Mouse (Mus musculus): ENCODE data around the gene Sipa1l1. TPM values are rescaled to one million over a fixed set of nuclear protein-coding genes. Genes with fewer than 3 reads are reported as not detected.
A peak's percentile ranks its signal among the peaks of the same experiment; 100 is the strongest.

Gene Sipa1l1
- total and polyA plus RNA-seq, 2 experiments from 2014 or later: 7.0 to 17.1 TPM

- TF ChIP-seq CTCF (IDR thresholded peaks at IDR 0.05; ENCODE audit: low read depth) (no peak), EP300 (IDR thresholded peaks at IDR 0.05; ENCODE audit: low read depth) (no peak)
- H3K9ac ChIP-seq (replicated peaks; ENCODE audit: low read depth, low read length): no peak overlapping the region
- H3K27ac ChIP-seq (ENCODE audit: low read depth): no peak overlapping the region
- H3K4me1 ChIP-seq (ENCODE audit: control insufficient read depth, insufficient read depth): peaks cover 11% of the 10 kb centered on the region
- 60% methylated on average over 17 of the region's 17 CpGs for WGBS
- H3K36me3 ChIP-seq (replicated peaks; ENCODE audit: control insufficient read depth, insufficient read depth, low read length): no peaks in the 10 kb centered on the region
- ATAC-seq (ENCODE audit: insufficient read depth, low read depth): 0 out of 2 replicates have a peak, but pooled peaks have one; percentile 33
- no peak for DNase-seq (ENCODE audit: low spot score)
- no peak overlapping the region for H3K4me3 ChIP-seq (ENCODE audit: low read depth, low read length)
- H3K9me3 ChIP-seq (replicated peaks; ENCODE audit: control insufficient read depth, low read length): no peaks in the 10 kb centered on the region
- no peak overlapping the region for H3K4me2 ChIP-seq (ENCODE audit: low read depth, low read length)
- no peaks in the 10 kb centered on the region for H3K27me3 ChIP-seq (ENCODE audit: control insufficient read depth, insufficient read depth, low read length)
These were observed 143.1 kb downstream of the Sipa1l1 start for GRCm38 (mm10) chr12:82312091-82312820.

- no peak overlapping the region for H3K9ac ChIP-seq (replicated peaks; ENCODE audit: low read depth, low read length)
- no peaks in the 10 kb centered on the region for H3K27me3 ChIP-seq (ENCODE audit: control insufficient read depth, insufficient read depth, low read length)
- no peaks in the 10 kb centered on the region for H3K9me3 ChIP-seq (replicated peaks; ENCODE audit: control insufficient read depth, low read length)
- H3K27ac ChIP-seq (ENCODE audit: low read depth): no peak overlapping the region
- peaks cover 11% of the 10 kb centered on the region for H3K4me1 ChIP-seq (ENCODE audit: control insufficient read depth, insufficient read depth)
- H3K36me3 ChIP-seq (replicated peaks; ENCODE audit: control insufficient read depth, insufficient read depth, low read length): no peaks in the 10 kb centered on the region
- no peak overlapping the region for H3K4me3 ChIP-seq (ENCODE audit: low read depth, low read length)
- ATAC-seq (ENCODE audit: insufficient read depth, low read depth): no peak
- no peak for TF ChIP-seq CTCF (IDR thresholded peaks at IDR 0.05; ENCODE audit: low read depth)
- no peak overlapping the region for H3K4me2 ChIP-seq (ENCODE audit: low read depth, low read length)
- no peak for DNase-seq (ENCODE audit: low spot score)
- 74% methylated on average over 3 of the region's 3 CpGs for WGBS
These were observed 144.0 kb downstream of the Sipa1l1 start for GRCm38 (mm10) chr12:82313091-82313490.

GRCm38 (mm10) chr12:82319436-82320131 lies 150.5 kb downstream of the Sipa1l1 start:
- no peak overlapping the region for H3K27ac ChIP-seq (ENCODE audit: low read depth)
- no peaks in the 10 kb centered on the region for H3K27me3 ChIP-seq (ENCODE audit: control insufficient read depth, insufficient read depth, low read length)
- no peaks in the 10 kb centered on the region for H3K36me3 ChIP-seq (replicated peaks; ENCODE audit: control insufficient read depth, insufficient read depth, low read length)
- no peak overlapping the region for H3K4me2 ChIP-seq (ENCODE audit: low read depth, low read length)
- H3K9me3 ChIP-seq (replicated peaks; ENCODE audit: control insufficient read depth, low read length): no peaks in the 10 kb centered on the region
- H3K4me3 ChIP-seq (ENCODE audit: low read depth, low read length): no peak overlapping the region
- H3K4me1 ChIP-seq (ENCODE audit: control insufficient read depth, insufficient read depth): peaks cover 5% of the 10 kb centered on the region; the same call in 1 of the 2 replicates
- TF ChIP-seq EP300 (IDR thresholded peaks at IDR 0.05; ENCODE audit: low read depth): no peak
- no peak for TF ChIP-seq CTCF (IDR thresholded peaks at IDR 0.05; ENCODE audit: low read depth)
- no peak for DNase-seq (ENCODE audit: low spot score)
- H3K9ac ChIP-seq (replicated peaks; ENCODE audit: low read depth, low read length): no peak overlapping the region
- no peak for ATAC-seq (ENCODE audit: insufficient read depth, low read depth)
- WGBS: 83% methylated on average over 7 of the region's 7 CpGs

GRCm38 (mm10) chr12:82320204-82320603 lies 151.1 kb downstream of the Sipa1l1 start:
- no peak overlapping the region for H3K4me3 ChIP-seq (ENCODE audit: low read depth, low read length)
- no peaks in the 10 kb centered on the region for H3K36me3 ChIP-seq (replicated peaks; ENCODE audit: control insufficient read depth, insufficient read depth, low read length)
- no peak for ATAC-seq (ENCODE audit: insufficient read depth, low read depth)
- DNase-seq (ENCODE audit: low spot score): no peak
- no peak overlapping the region for H3K27ac ChIP-seq (ENCODE audit: low read depth)
- no peak overlapping the region for H3K4me2 ChIP-seq (ENCODE audit: low read depth, low read length)
- H3K4me1 ChIP-seq (ENCODE audit: control insufficient read depth, insufficient read depth): peaks cover 5% of the 10 kb centered on the region; the same call in 1 of the 2 replicates
- no peak overlapping the region for H3K9ac ChIP-seq (replicated peaks; ENCODE audit: low read depth, low read length)
- H3K27me3 ChIP-seq (ENCODE audit: control insufficient read depth, insufficient read depth, low read length): no peaks in the 10 kb centered on the region
- 54% methylated on average over 3 of the region's 3 CpGs for WGBS
- H3K9me3 ChIP-seq (replicated peaks; ENCODE audit: control insufficient read depth, low read length): no peaks in the 10 kb centered on the region
- TF ChIP-seq CTCF (IDR thresholded peaks at IDR 0.05; ENCODE audit: low read depth) (no peak), EP300 (IDR thresholded peaks at IDR 0.05; ENCODE audit: low read depth) (no peak)

GRCm38 (mm10) chr12:82321397-82321796 lies 152.3 kb downstream of the Sipa1l1 start:
- H3K4me3 ChIP-seq (ENCODE audit: low read depth, low read length): no peak overlapping the region
- DNase-seq (ENCODE audit: low spot score) (no peak), ATAC-seq (ENCODE audit: insufficient read depth, low read depth) (no peak)
- no peaks in the 10 kb centered on the region for H3K27me3 ChIP-seq (ENCODE audit: control insufficient read depth, insufficient read depth, low read length)
- H3K4me2 ChIP-seq (ENCODE audit: low read depth, low read length): no peak overlapping the region
- no peaks in the 10 kb centered on the region for H3K36me3 ChIP-seq (replicated peaks; ENCODE audit: control insufficient read depth, insufficient read depth, low read length)
- WGBS: 90% methylated on average over 8 of the region's 8 CpGs
- no peaks in the 10 kb centered on the region for H3K9me3 ChIP-seq (replicated peaks; ENCODE audit: control insufficient read depth, low read length)
- peaks cover under 1% of the 10 kb centered on the region; the same call in 1 of the 2 replicates for H3K4me1 ChIP-seq (ENCODE audit: control insufficient read depth, insufficient read depth)
- no peak overlapping the region for H3K9ac ChIP-seq (replicated peaks; ENCODE audit: low read depth, low read length)
- H3K27ac ChIP-seq (ENCODE audit: low read depth): no peak overlapping the region
- TF ChIP-seq CTCF (IDR thresholded peaks at IDR 0.05; ENCODE audit: low read depth) (no peak), EP300 (IDR thresholded peaks at IDR 0.05; ENCODE audit: low read depth) (no peak)
